Mouse (Mus musculus): ENCODE measurements around the gene Ylpm1. TPM values are rescaled to one million over a fixed set of nuclear protein-coding genes. Genes with fewer than 3 reads are reported as not detected.
A peak's percentile ranks its signal among the peaks of the same experiment; 100 is the strongest.

Ylpm1 gene
- total and polyA plus RNA-seq, 2 experiments, result 5.2 to 16.9 TPM

GRCm38 (mm10) chr12:84996501-84997398 is 629 bp downstream of the Ylpm1 start:
- H3K4me1 ChIP-seq (ENCODE audit: control insufficient read depth, insufficient read depth, low read length), result peaks cover 17% of the 10 kb centered on the region
- no peak for TF ChIP-seq POLR2A (IDR thresholded peaks at IDR 0.05; ENCODE audit: extremely low read depth, insufficient read depth, low read length)
- H3K9ac ChIP-seq (ENCODE audit: low read depth, low read length), result peak overlapping the region; percentile 94
- H3K27me3 ChIP-seq (ENCODE audit: control insufficient read depth, insufficient read depth, low read length), result no peaks in the 10 kb centered on the region
- 2% methylated on average over 44 of the region's 44 CpGs for WGBS
- H3K36me3 ChIP-seq (ENCODE audit: control insufficient read depth, insufficient read depth, low read length), result no peaks in the 10 kb centered on the region; the same call in 1 of the 2 replicates
- peaks cover 18% of the 10 kb centered on the region for H3K79me2 ChIP-seq (ENCODE audit: control insufficient read depth, insufficient read depth, low read length)
- no peak for DNase-seq (ENCODE audit: extremely low read depth, low read depth, low spot score)
- peak overlapping the region; percentile 81 for H3K4me3 ChIP-seq (ENCODE audit: insufficient read depth, low read depth, low read length)
- peak overlapping the region; percentile 54 for H3K27ac ChIP-seq (replicated peaks; ENCODE audit: insufficient read depth, low read depth, low read length)

GRCm38 (mm10) chr12:84999053-84999452 is 2.9 kb downstream of the Ylpm1 start:
- Histone ChIP-seq H3K27me3 (ENCODE audit: control insufficient read depth, insufficient read depth, low read length) (no peaks in the 10 kb centered on the region), H3K4me3 (ENCODE audit: insufficient read depth, low read depth, low read length) (no peak overlapping the region), H3K36me3 (ENCODE audit: control insufficient read depth, insufficient read depth, low read length) (no peaks in the 10 kb centered on the region; the same call in 1 of the 2 replicates), H3K4me1 (ENCODE audit: control insufficient read depth, insufficient read depth, low read length) (peaks cover 17% of the 10 kb centered on the region), H3K27ac (replicated peaks; ENCODE audit: insufficient read depth, low read depth, low read length) (no peak overlapping the region), H3K9ac (ENCODE audit: low read depth, low read length) (no peak overlapping the region), H3K79me2 (ENCODE audit: control insufficient read depth, insufficient read depth, low read length) (peaks cover 22% of the 10 kb centered on the region)
- TF ChIP-seq POLR2A (IDR thresholded peaks at IDR 0.05; ENCODE audit: extremely low read depth, insufficient read depth, low read length) (no peak), CTCF (IDR thresholded peaks at IDR 0.05; ENCODE audit: low read depth, low read length) (no peak)
- no peak for DNase-seq (ENCODE audit: extremely low read depth, low read depth, low spot score)

GRCm38 (mm10) chr12:85006206-85006605 is 10.1 kb downstream of the Ylpm1 start:
- peak; percentile 48 for DNase-seq (ENCODE audit: extremely low read depth, low read depth, low spot score)
- Histone ChIP-seq H3K27me3 (ENCODE audit: control insufficient read depth, insufficient read depth, low read length) (no peaks in the 10 kb centered on the region), H3K4me3 (ENCODE audit: insufficient read depth, low read depth, low read length) (no peak overlapping the region), H3K9ac (ENCODE audit: low read depth, low read length) (no peak overlapping the region), H3K27ac (replicated peaks; ENCODE audit: insufficient read depth, low read depth, low read length) (peak overlapping the region; percentile 85; the same call in 1 of the 2 replicates), H3K4me1 (ENCODE audit: control insufficient read depth, insufficient read depth, low read length) (peaks cover 19% of the 10 kb centered on the region), H3K36me3 (ENCODE audit: control insufficient read depth, insufficient read depth, low read length) (no peaks in the 10 kb centered on the region), H3K79me2 (ENCODE audit: control insufficient read depth, insufficient read depth, low read length) (peaks cover 17% of the 10 kb centered on the region; the same call in 1 of the 2 replicates)
- 89% methylated on average over 1 of the region's 1 CpGs for WGBS
- TF ChIP-seq POLR2A (IDR thresholded peaks at IDR 0.05; ENCODE audit: extremely low read depth, insufficient read depth, low read length) (no peak), CTCF (IDR thresholded peaks at IDR 0.05; ENCODE audit: low read depth, low read length) (no peak)

GRCm38 (mm10) chr12:85007021-85007420 is 10.9 kb downstream of the Ylpm1 start:
- Histone ChIP-seq H3K4me3 (ENCODE audit: insufficient read depth, low read depth, low read length) (no peak overlapping the region), H3K79me2 (ENCODE audit: control insufficient read depth, insufficient read depth, low read length) (peaks cover 17% of the 10 kb centered on the region; the same call in 1 of the 2 replicates), H3K36me3 (ENCODE audit: control insufficient read depth, insufficient read depth, low read length) (no peaks in the 10 kb centered on the region; the same call in 1 of the 2 replicates), H3K27me3 (ENCODE audit: control insufficient read depth, insufficient read depth, low read length) (no peaks in the 10 kb centered on the region), H3K27ac (replicated peaks; ENCODE audit: insufficient read depth, low read depth, low read length) (peak overlapping the region; percentile 85), H3K9ac (ENCODE audit: low read depth, low read length) (no peak overlapping the region), H3K4me1 (ENCODE audit: control insufficient read depth, insufficient read depth, low read length) (peaks cover 19% of the 10 kb centered on the region)
- DNase-seq (ENCODE audit: extremely low read depth, low read depth, low spot score), result peak; percentile 90
- TF ChIP-seq CTCF (IDR thresholded peaks at IDR 0.05; ENCODE audit: low read depth, low read length) (no peak), POLR2A (IDR thresholded peaks at IDR 0.05; ENCODE audit: extremely low read depth, insufficient read depth, low read length) (no peak)

- H3K4me3 ChIP-seq (ENCODE audit: insufficient read depth, low read depth, low read length), result no peak overlapping the region
- no peak overlapping the region for H3K9ac ChIP-seq (ENCODE audit: low read depth, low read length)
- peaks cover 18% of the 10 kb centered on the region for H3K36me3 ChIP-seq (ENCODE audit: control insufficient read depth, insufficient read depth, low read length)
- H3K27me3 ChIP-seq (ENCODE audit: control insufficient read depth, insufficient read depth, low read length), result no peaks in the 10 kb centered on the region
- 12% methylated on average over 1 of the region's 1 CpGs for WGBS
- TF ChIP-seq POLR2A (IDR thresholded peaks at IDR 0.05; ENCODE audit: extremely low read depth, insufficient read depth, low read length), result no peak
- TF ChIP-seq CTCF (IDR thresholded peaks at IDR 0.05; ENCODE audit: low read depth, low read length), result no peak
- peak; percentile 80 for DNase-seq (ENCODE audit: extremely low read depth, low read depth, low spot score)
- H3K27ac ChIP-seq (replicated peaks; ENCODE audit: insufficient read depth, low read depth, low read length), result 0 out of 2 replicates have a peak overlapping the region, but pooled peaks have one; percentile 39
- H3K4me1 ChIP-seq (ENCODE audit: control insufficient read depth, insufficient read depth, low read length), result peaks cover 19% of the 10 kb centered on the region
- peaks cover 13% of the 10 kb centered on the region; the same call in 1 of the 2 replicates for H3K79me2 ChIP-seq (ENCODE audit: control insufficient read depth, insufficient read depth, low read length)
Measured at GRCm38 (mm10) chr12:85009776-85010175, 13.7 kb downstream of the Ylpm1 start.

GRCm38 (mm10) chr12:85010541-85010940 is 14.4 kb downstream of the Ylpm1 start:
- H3K27me3 ChIP-seq (ENCODE audit: control insufficient read depth, insufficient read depth, low read length), result no peaks in the 10 kb centered on the region
- no peak for DNase-seq (ENCODE audit: extremely low read depth, low read depth, low spot score)
- WGBS, result 66% methylated on average over 2 of the region's 2 CpGs
- H3K4me1 ChIP-seq (ENCODE audit: control insufficient read depth, insufficient read depth, low read length), result peaks cover 19% of the 10 kb centered on the region
- no peak overlapping the region for H3K9ac ChIP-seq (ENCODE audit: low read depth, low read length)
- peaks cover 11% of the 10 kb centered on the region; the same call in 1 of the 2 replicates for H3K79me2 ChIP-seq (ENCODE audit: control insufficient read depth, insufficient read depth, low read length)
- H3K36me3 ChIP-seq (ENCODE audit: control insufficient read depth, insufficient read depth, low read length), result peaks cover 25% of the 10 kb centered on the region
- TF ChIP-seq POLR2A (IDR thresholded peaks at IDR 0.05; ENCODE audit: extremely low read depth, insufficient read depth, low read length) (no peak), CTCF (IDR thresholded peaks at IDR 0.05; ENCODE audit: low read depth, low read length) (no peak)
- H3K4me3 ChIP-seq (ENCODE audit: insufficient read depth, low read depth, low read length), result no peak overlapping the region
- H3K27ac ChIP-seq (replicated peaks; ENCODE audit: insufficient read depth, low read depth, low read length), result no peak overlapping the region
